Mouse (Mus musculus): ENCODE results near the gene Bcar3.
A peak's percentile ranks its signal among the peaks of the same experiment; 100 is the strongest.

Bcar3 gene

GRCm38 (mm10) chr3:122510240-122510750 is 216.4 kb downstream of the Bcar3 start:
- DNase-seq (ENCODE audit: low spot score in 2 of 2) = no peak

GRCm38 (mm10) chr3:122510932-122511331 is 217.0 kb downstream of the Bcar3 start:
- DNase-seq (ENCODE audit: low spot score in 2 of 2) = no peak

- no peak for DNase-seq (ENCODE audit: low spot score in 2 of 2)
These were observed 218.0 kb downstream of the Bcar3 start for GRCm38 (mm10) chr3:122511721-122512619.

GRCm38 (mm10) chr3:122512725-122513375 is 218.9 kb downstream of the Bcar3 start:
- no peak for DNase-seq (ENCODE audit: low spot score in 2 of 2)

GRCm38 (mm10) chr3:122515568-122516326 is 221.8 kb downstream of the Bcar3 start:
- no peak for DNase-seq (ENCODE audit: low spot score in 2 of 2)

GRCm38 (mm10) chr3:122516327-122516695 is 222.4 kb downstream of the Bcar3 start:
- DNase-seq (ENCODE audit: low spot score in 2 of 2) = no peak

GRCm38 (mm10) chr3:122517726-122518125 is 223.8 kb downstream of the Bcar3 start:
- DNase-seq (ENCODE audit: low spot score in 2 of 2) = no peak

GRCm38 (mm10) chr3:122518231-122518736 is 224.3 kb downstream of the Bcar3 start:
- DNase-seq (ENCODE audit: low spot score in 2 of 2) = no peak

- DNase-seq (ENCODE audit: low spot score in 2 of 2) = no peak
These were observed 225.1 kb downstream of the Bcar3 start for GRCm38 (mm10) chr3:122519082-122519481.

GRCm38 (mm10) chr3:122520365-122520764 is 226.4 kb downstream of the Bcar3 start:
- no peak for DNase-seq (ENCODE audit: low spot score in 2 of 2)

- no peak for DNase-seq (ENCODE audit: low spot score in 2 of 2)
These were observed 226.9 kb downstream of the Bcar3 start for GRCm38 (mm10) chr3:122520875-122521274.

- no peak for DNase-seq (ENCODE audit: low spot score in 2 of 2)
These were observed 227.4 kb downstream of the Bcar3 start for GRCm38 (mm10) chr3:122521294-122521693.

GRCm38 (mm10) chr3:122528477-122528876 is 234.5 kb downstream of the Bcar3 start:
- DNase-seq (ENCODE audit: low spot score in 2 of 2) = peak in 1 of 2 experiments; percentile 21

GRCm38 (mm10) chr3:122535938-122536703 is 242.2 kb downstream of the Bcar3 start:
- no peak for DNase-seq (ENCODE audit: low spot score in 2 of 2)

- no peak for DNase-seq (ENCODE audit: low spot score in 2 of 2)
These were observed 244.9 kb downstream of the Bcar3 start for GRCm38 (mm10) chr3:122538851-122539250.

- no peak for DNase-seq (ENCODE audit: low spot score in 2 of 2)
These were observed 246.2 kb downstream of the Bcar3 start for GRCm38 (mm10) chr3:122539961-122540690.

GRCm38 (mm10) chr3:122540918-122541317 is 247.0 kb downstream of the Bcar3 start:
- DNase-seq (ENCODE audit: low spot score in 2 of 2) = no peak

GRCm38 (mm10) chr3:122545346-122545745 is 251.4 kb downstream of the Bcar3 start:
- DNase-seq (ENCODE audit: low spot score in 2 of 2) = no peak

GRCm38 (mm10) chr3:122547469-122547868 is 253.5 kb downstream of the Bcar3 start:
- DNase-seq (ENCODE audit: low spot score in 2 of 2) = no peak

- DNase-seq (ENCODE audit: low spot score in 2 of 2) = no peak
These were observed 257.2 kb downstream of the Bcar3 start for GRCm38 (mm10) chr3:122551174-122551573.
